Mouse (Mus musculus) brain, embryonic 14.5 days (tissue): Measurements from ENCODE around the gene Tmem178b.

Experiments
- CTCF ChIP-seq: fragments of 200-500 bp; IDR thresholded peaks from 2 replicates; pipeline ENCODE4 v1.5.1; 2012; ENCODE audit warnings: inconsistent platforms, mild to moderate bottlenecking, moderate library complexity, borderline replicate concordance; ENCODE audit not compliant: insufficient read depth, insufficient read length; ENCODE audit errors: extremely low read depth
- POLR2A ChIP-seq: fragments of 200-500 bp; IDR thresholded peaks from 2 replicates; pipeline ENCODE4 v1.6.1; 2012; ENCODE audit warnings: mild to moderate bottlenecking, inconsistent platforms, borderline replicate concordance; ENCODE audit not compliant: poor library complexity, insufficient read depth, insufficient read length, severe bottlenecking; ENCODE audit errors: extremely low read depth

DNA sequence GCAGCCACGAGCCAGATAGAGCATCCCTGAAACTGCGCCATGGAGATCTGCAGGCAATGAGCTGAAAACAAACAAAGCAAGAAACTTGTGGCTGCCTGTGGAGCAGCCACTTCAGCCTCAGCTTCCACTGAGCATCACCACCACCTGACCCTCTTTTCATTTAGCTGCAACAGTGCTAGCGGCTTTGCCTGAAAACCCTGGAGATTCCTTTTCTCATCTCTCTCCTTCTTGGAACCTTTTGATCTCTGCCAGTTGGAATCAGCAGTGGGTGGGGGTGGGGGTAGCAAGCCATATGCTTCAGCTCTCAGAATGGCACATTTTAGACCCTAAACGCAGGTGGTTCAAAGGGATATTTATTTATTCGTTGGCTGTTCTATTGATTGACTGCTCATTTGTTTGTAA is 218.2 kb downstream of the Tmem178b start:
- TF ChIP-seq POLR2A (no peak), CTCF (no peak)
